Mouse (Mus musculus) testis, postnatal 14 days (tissue): ENCODE measurements around the gene Ghitm.

Source experiments
- DNase-seq: peaks from one replicate; pipeline ENCODE4 v3.0.0; 2021; ENCODE audit warnings: low spot score

Gene Ghitm

GRCm38 (mm10) chr14:37102484-37102883 is 32.6 kb downstream of the Ghitm start:
- DNase-seq = no peak

- DNase-seq = no peak
Observed at GRCm38 (mm10) chr14:37101531-37101930, 33.5 kb downstream of the Ghitm start.

GRCm38 (mm10) chr14:37097956-37098530 is 37.0 kb downstream of the Ghitm start, which contains the start of gene Cdhr1:
Gene Cdhr1, minus strand, starts transcription at chr14:37098347.
- DNase-seq = no peak

GRCm38 (mm10) chr14:37095556-37095955 is 39.5 kb downstream of the Ghitm start:
- no peak for DNase-seq

DNA sequence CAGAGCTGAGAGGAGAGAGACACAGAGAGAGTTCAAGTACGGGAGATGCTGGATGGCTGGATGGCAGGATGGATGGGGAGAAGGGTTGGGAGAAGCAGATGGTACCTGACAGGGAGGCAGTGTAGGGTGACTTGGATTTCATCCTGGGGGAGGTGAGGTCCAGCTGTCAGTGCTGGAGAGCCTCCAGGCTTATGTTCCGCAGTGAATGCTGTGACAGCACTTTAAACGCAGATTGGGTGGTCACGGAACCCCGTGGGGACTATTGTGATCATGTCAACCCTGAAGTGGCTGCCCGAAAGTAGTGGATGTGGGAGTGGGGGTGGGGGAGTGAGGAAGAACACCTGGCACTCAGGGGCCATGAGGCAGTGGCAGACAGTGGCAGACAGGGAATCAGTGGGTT is 40.6 kb downstream of the Ghitm start:
- DNase-seq = no peak

- no peak for DNase-seq
Observed at GRCm38 (mm10) chr14:37083755-37084154, 51.3 kb downstream of the Ghitm start.

GRCm38 (mm10) chr14:37080724-37081123 is 54.3 kb downstream of the Ghitm start:
- DNase-seq = no peak
